Mouse (Mus musculus): ENCODE measurements around the gene Nphp4. TPM values are rescaled to one million over a fixed set of nuclear protein-coding genes. Genes with fewer than 3 reads are reported as not detected.
A peak's percentile ranks its signal among the peaks of the same experiment; 100 is the strongest.

The Nphp4 gene
- 0.15 and 0.18 TPM in 2 replicates for polyA plus RNA-seq (2015; fragmentation: Nextera tagmentation; extraction: Ambion mirVana)

GRCm38 (mm10) chr4:152476427-152477023 is at the start of gene Nphp4:
Gene Nphp4, plus strand, starts transcription at chr4:152476706.
- WGBS (ENCODE audit: insufficient replicate concordance) = 5% methylated on average over 18 of the region's 18 CpGs
- peaks cover 40% of the 10 kb centered on the region for H3K27me3 ChIP-seq (ENCODE audit: control insufficient read depth, insufficient read depth, low read depth, low read length)
- no peak for ATAC-seq (ENCODE audit: low read depth)
- H3K4me1 ChIP-seq (ENCODE audit: control insufficient read depth, low read depth, low read length) = no peaks in the 10 kb centered on the region
- peak within 1 kb of the TSS; percentile 63 for H3K4me2 ChIP-seq (ENCODE audit: low read depth, low read length)
- H3K4me3 ChIP-seq (ENCODE audit: low read depth, low read length) = peak within 1 kb of the TSS; percentile 65
- H3K27ac ChIP-seq (ENCODE audit: low read length) = no peak within 1 kb of the TSS
- no peak within 1 kb of the TSS for H3K9ac ChIP-seq (ENCODE audit: low read depth, low read length)
- H3K9me3 ChIP-seq (replicated peaks; ENCODE audit: control insufficient read depth, low read length) = no peaks in the 10 kb centered on the region; the same call in 1 of the 2 replicates
- no peaks in the 10 kb centered on the region for H3K36me3 ChIP-seq (ENCODE audit: control insufficient read depth, insufficient read depth)

- Histone ChIP-seq H3K27ac (ENCODE audit: low read length) (no peak overlapping the region), H3K4me3 (ENCODE audit: low read depth, low read length) (no peak overlapping the region), H3K36me3 (ENCODE audit: control insufficient read depth, insufficient read depth) (no peaks in the 10 kb centered on the region), H3K9me3 (replicated peaks; ENCODE audit: control insufficient read depth, low read length) (no peaks in the 10 kb centered on the region), H3K4me1 (ENCODE audit: control insufficient read depth, low read depth, low read length) (no peaks in the 10 kb centered on the region), H3K9ac (ENCODE audit: low read depth, low read length) (no peak overlapping the region), H3K4me2 (ENCODE audit: low read depth, low read length) (no peak overlapping the region), H3K27me3 (ENCODE audit: control insufficient read depth, insufficient read depth, low read depth, low read length) (no peaks in the 10 kb centered on the region)
- ATAC-seq (ENCODE audit: low read depth) = no peak
- WGBS (ENCODE audit: insufficient replicate concordance) = 59% methylated on average over 8 of the region's 8 CpGs
Measured at GRCm38 (mm10) chr4:152428259-152428658, 48.2 kb upstream of the Nphp4 start.

GRCm38 (mm10) chr4:152432308-152432707 is 44.2 kb upstream of the Nphp4 start:
- no peak for ATAC-seq (ENCODE audit: low read depth)
- no peak overlapping the region for H3K4me3 ChIP-seq (ENCODE audit: low read depth, low read length)
- H3K9ac ChIP-seq (ENCODE audit: low read depth, low read length) = no peak overlapping the region
- no peaks in the 10 kb centered on the region for H3K27me3 ChIP-seq (ENCODE audit: control insufficient read depth, insufficient read depth, low read depth, low read length)
- WGBS (ENCODE audit: insufficient replicate concordance) = 51% methylated on average over 5 of the region's 5 CpGs
- H3K27ac ChIP-seq (ENCODE audit: low read length) = no peak overlapping the region
- no peaks in the 10 kb centered on the region for H3K9me3 ChIP-seq (replicated peaks; ENCODE audit: control insufficient read depth, low read length)
- no peaks in the 10 kb centered on the region for H3K4me1 ChIP-seq (ENCODE audit: control insufficient read depth, low read depth, low read length)
- H3K36me3 ChIP-seq (ENCODE audit: control insufficient read depth, insufficient read depth) = no peaks in the 10 kb centered on the region
- no peak overlapping the region for H3K4me2 ChIP-seq (ENCODE audit: low read depth, low read length)

DNA sequence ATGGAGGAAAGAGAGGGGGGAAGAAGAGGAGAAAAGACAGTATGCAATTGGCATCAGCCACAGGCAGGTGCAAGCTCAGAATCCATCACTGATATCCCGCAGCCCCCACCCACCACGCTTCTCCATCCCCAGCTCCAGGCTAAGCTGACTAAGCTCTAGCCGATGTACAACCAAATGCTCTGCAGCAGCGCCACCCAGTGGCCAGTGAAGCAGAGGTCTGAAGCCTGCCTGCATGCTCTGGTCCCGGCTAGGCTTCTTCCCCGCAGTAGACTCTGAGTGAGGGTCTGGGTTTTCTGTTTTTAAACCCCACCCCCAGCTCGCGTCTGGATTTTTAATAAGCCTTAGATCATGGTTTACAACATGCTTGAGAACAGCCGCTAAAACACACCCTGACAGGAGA is 41.7 kb upstream of the Nphp4 start:
- WGBS (ENCODE audit: insufficient replicate concordance) = 18% methylated on average over 9 of the region's 9 CpGs
- no peak overlapping the region for H3K4me2 ChIP-seq (ENCODE audit: low read depth, low read length)
- H3K4me3 ChIP-seq (ENCODE audit: low read depth, low read length) = no peak overlapping the region

DNA sequence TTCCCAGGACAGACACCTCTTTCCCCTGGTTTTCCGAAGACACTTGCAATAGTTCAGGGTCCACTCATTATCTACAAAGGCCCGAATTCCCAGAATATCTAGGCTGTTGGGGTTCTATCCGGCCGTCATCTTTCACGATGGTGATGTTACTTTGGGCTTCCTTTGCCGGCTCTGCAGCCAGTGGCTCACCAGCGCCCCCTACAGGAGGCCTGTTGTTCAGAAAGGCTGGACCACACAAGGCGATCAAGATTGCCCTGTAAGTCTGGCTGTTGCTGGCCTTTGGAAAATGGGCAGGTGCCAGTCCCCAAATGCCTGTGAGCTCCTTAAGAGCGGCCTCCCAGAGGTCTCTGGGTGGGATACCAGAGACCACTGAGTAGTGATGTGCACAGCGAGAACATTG is 41.3 kb upstream of the Nphp4 start:
- Histone ChIP-seq H3K9me3 (replicated peaks; ENCODE audit: control insufficient read depth, low read length) (no peaks in the 10 kb centered on the region), H3K36me3 (ENCODE audit: control insufficient read depth, insufficient read depth) (no peaks in the 10 kb centered on the region), H3K9ac (ENCODE audit: low read depth, low read length) (no peak overlapping the region), H3K27me3 (ENCODE audit: control insufficient read depth, insufficient read depth, low read depth, low read length) (no peaks in the 10 kb centered on the region), H3K4me1 (ENCODE audit: control insufficient read depth, low read depth, low read length) (no peaks in the 10 kb centered on the region), H3K4me2 (ENCODE audit: low read depth, low read length) (no peak overlapping the region), H3K4me3 (ENCODE audit: low read depth, low read length) (no peak overlapping the region), H3K27ac (ENCODE audit: low read length) (no peak overlapping the region)
- WGBS (ENCODE audit: insufficient replicate concordance) = 21% methylated on average over 10 of the region's 10 CpGs
- ATAC-seq (ENCODE audit: low read depth) = no peak

More for the DNA sequence above, 41.7 kb upstream of the Nphp4 start:
- no peak overlapping the region for H3K27ac ChIP-seq (ENCODE audit: low read length)
- H3K36me3 ChIP-seq (ENCODE audit: control insufficient read depth, insufficient read depth) = no peaks in the 10 kb centered on the region
- no peaks in the 10 kb centered on the region for H3K9me3 ChIP-seq (replicated peaks; ENCODE audit: control insufficient read depth, low read length)
- H3K4me1 ChIP-seq (ENCODE audit: control insufficient read depth, low read depth, low read length) = no peaks in the 10 kb centered on the region
- H3K9ac ChIP-seq (ENCODE audit: low read depth, low read length) = no peak overlapping the region
- ATAC-seq (ENCODE audit: low read depth) = no peak
- H3K27me3 ChIP-seq (ENCODE audit: control insufficient read depth, insufficient read depth, low read depth, low read length) = no peaks in the 10 kb centered on the region

DNA sequence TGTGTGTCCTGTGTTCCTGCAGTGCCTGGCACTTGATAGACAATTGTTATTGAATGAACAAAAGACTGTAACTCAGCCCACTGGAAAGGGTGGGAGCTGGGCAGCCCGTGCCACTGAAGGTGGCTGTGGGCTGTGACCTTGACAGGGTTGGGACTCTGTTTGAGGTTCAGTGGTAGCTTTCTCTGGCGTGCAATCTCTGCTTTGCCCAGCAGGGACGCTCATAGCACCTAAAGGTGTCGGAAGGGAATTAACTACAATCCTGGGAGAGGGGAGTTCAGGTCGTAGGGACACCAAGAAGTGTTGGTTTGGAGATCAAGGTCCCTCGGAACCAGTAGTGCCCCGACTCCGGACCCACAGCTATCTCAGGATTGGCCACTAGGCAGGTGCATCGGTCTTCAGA is 35.6 kb upstream of the Nphp4 start:
- no peaks in the 10 kb centered on the region for H3K9me3 ChIP-seq (replicated peaks; ENCODE audit: control insufficient read depth, low read length)
- 58% methylated on average over 9 of the region's 9 CpGs for WGBS (ENCODE audit: insufficient replicate concordance)
- no peak overlapping the region for H3K4me3 ChIP-seq (ENCODE audit: low read depth, low read length)
- H3K27me3 ChIP-seq (ENCODE audit: control insufficient read depth, insufficient read depth, low read depth, low read length) = no peaks in the 10 kb centered on the region
- no peak overlapping the region for H3K27ac ChIP-seq (ENCODE audit: low read length)
- no peaks in the 10 kb centered on the region for H3K4me1 ChIP-seq (ENCODE audit: control insufficient read depth, low read depth, low read length)
- H3K4me2 ChIP-seq (ENCODE audit: low read depth, low read length) = no peak overlapping the region
- H3K36me3 ChIP-seq (ENCODE audit: control insufficient read depth, insufficient read depth) = no peaks in the 10 kb centered on the region
- ATAC-seq (ENCODE audit: low read depth) = no peak
- no peak overlapping the region for H3K9ac ChIP-seq (ENCODE audit: low read depth, low read length)

- H3K9ac ChIP-seq (ENCODE audit: low read depth, low read length) = no peak overlapping the region
- no peaks in the 10 kb centered on the region for H3K36me3 ChIP-seq (ENCODE audit: control insufficient read depth, insufficient read depth)
Measured at GRCm38 (mm10) chr4:152441536-152441935, 35.0 kb upstream of the Nphp4 start.

GRCm38 (mm10) chr4:152446178-152446577 is 30.3 kb upstream of the Nphp4 start:
- H3K9ac ChIP-seq (ENCODE audit: low read depth, low read length) = no peak overlapping the region
- no peaks in the 10 kb centered on the region for H3K36me3 ChIP-seq (ENCODE audit: control insufficient read depth, insufficient read depth)
- no peaks in the 10 kb centered on the region for H3K27me3 ChIP-seq (ENCODE audit: control insufficient read depth, insufficient read depth, low read depth, low read length)
- H3K27ac ChIP-seq (ENCODE audit: low read length) = peak overlapping the region; percentile 18; the same call in 1 of the 2 replicates
- H3K4me2 ChIP-seq (ENCODE audit: low read depth, low read length) = peak overlapping the region; percentile 45
- H3K4me3 ChIP-seq (ENCODE audit: low read depth, low read length) = no peak overlapping the region; the same call in 1 of the 2 replicates
- ATAC-seq (ENCODE audit: low read depth) = 0 out of 2 replicates have a peak, but pooled peaks have one; percentile 28
- H3K9me3 ChIP-seq (replicated peaks; ENCODE audit: control insufficient read depth, low read length) = no peaks in the 10 kb centered on the region
- WGBS (ENCODE audit: insufficient replicate concordance) = 38% methylated on average over 10 of the region's 10 CpGs
- H3K4me1 ChIP-seq (ENCODE audit: control insufficient read depth, low read depth, low read length) = no peaks in the 10 kb centered on the region

More at GRCm38 (mm10) chr4:152441536-152441935, 35.0 kb upstream of the Nphp4 start:
- H3K4me2 ChIP-seq (ENCODE audit: low read depth, low read length) = no peak overlapping the region
- no peaks in the 10 kb centered on the region for H3K9me3 ChIP-seq (replicated peaks; ENCODE audit: control insufficient read depth, low read length)
- ATAC-seq (ENCODE audit: low read depth) = no peak
- no peaks in the 10 kb centered on the region for H3K4me1 ChIP-seq (ENCODE audit: control insufficient read depth, low read depth, low read length)
- H3K27me3 ChIP-seq (ENCODE audit: control insufficient read depth, insufficient read depth, low read depth, low read length) = no peaks in the 10 kb centered on the region
- H3K4me3 ChIP-seq (ENCODE audit: low read depth, low read length) = no peak overlapping the region
- 53% methylated on average over 9 of the region's 9 CpGs for WGBS (ENCODE audit: insufficient replicate concordance)
- no peak overlapping the region for H3K27ac ChIP-seq (ENCODE audit: low read length)

DNA sequence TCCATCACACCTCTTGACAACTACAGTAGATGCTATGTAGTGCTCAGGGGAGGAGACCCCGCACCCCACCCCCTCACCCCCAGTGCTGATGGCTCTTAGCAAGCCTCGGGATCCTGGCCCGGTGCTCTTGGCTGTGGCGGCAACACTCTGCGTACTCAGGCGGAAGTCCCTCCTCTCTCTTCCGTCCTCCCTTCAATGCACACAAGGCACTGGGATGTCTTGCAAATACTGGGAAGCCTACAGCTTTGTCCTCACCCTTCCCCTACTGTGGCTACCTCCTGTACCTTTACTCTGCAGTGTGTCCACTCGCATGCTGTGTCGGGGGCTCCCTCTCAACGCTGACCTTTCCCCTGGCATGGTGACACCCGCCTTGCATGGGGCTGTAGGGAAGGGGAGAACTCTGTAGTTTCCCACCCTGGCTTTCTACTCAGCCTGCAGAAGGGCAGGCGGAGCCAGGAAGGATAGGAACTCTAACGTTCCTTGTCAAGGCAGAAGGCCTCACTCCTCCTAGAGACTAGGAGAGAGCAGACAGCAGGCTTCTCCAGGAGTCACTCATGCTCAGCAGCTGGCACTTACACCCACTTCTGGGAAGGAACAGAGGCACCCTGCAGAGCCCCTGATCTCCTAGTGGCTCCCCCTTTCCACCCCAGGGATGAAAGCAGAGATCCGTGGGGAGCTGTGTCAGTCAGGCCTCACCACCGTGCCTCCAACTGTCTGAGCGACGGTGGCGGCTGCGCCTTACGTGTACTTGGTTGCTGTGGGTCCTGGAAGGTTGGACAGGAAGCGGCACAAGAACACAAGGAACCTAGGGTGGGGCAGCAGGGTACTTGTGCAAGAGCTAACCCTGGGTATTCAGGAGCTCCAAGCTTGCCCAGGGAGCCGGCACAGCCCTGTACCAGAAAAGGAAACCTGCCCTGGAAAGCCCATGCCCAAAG is 28.5 kb upstream of the Nphp4 start:
- H3K27ac ChIP-seq (ENCODE audit: low read length) = peak overlapping the region; percentile 31
- peak; percentile 40 for ATAC-seq (ENCODE audit: low read depth)

More for the DNA sequence above, 28.5 kb upstream of the Nphp4 start:
- Histone ChIP-seq H3K4me2 (ENCODE audit: low read depth, low read length) (peak overlapping the region; percentile 45), H3K4me1 (ENCODE audit: control insufficient read depth, low read depth, low read length) (no peaks in the 10 kb centered on the region), H3K4me3 (ENCODE audit: low read depth, low read length) (peak overlapping the region; percentile 52), H3K27me3 (ENCODE audit: control insufficient read depth, insufficient read depth, low read depth, low read length) (no peaks in the 10 kb centered on the region), H3K9ac (ENCODE audit: low read depth, low read length) (peak overlapping the region; percentile 42; the same call in 1 of the 2 replicates), H3K36me3 (ENCODE audit: control insufficient read depth, insufficient read depth) (no peaks in the 10 kb centered on the region), H3K9me3 (replicated peaks; ENCODE audit: control insufficient read depth, low read length) (no peaks in the 10 kb centered on the region)
- 30% methylated on average over 22 of the region's 22 CpGs for WGBS (ENCODE audit: insufficient replicate concordance)

Measured in liver, embryonic 16.5 days (tissue).